Mouse (Mus musculus) brain, adult 10 weeks (tissue): ENCODE results near the gene Rgs9. TPM values are rescaled to one million over a fixed set of nuclear protein-coding genes. Genes with fewer than 3 reads are reported as not detected.

Source experiments
- polyA plus RNA-seq: library from polyadenylated mRNA; stranded (reverse); fragments of 350-450 nt; fragmentation: Illumina TruSeq; extraction: RNeasy Lipid Tissue Mini Kit (QIAGEN cat#74804); gene quantifications from one replicate; pipeline ENCODE4 v1.2.3, GENCODE M21; 2015; ENCODE audit warnings: low read depth, low replicate concordance

Rgs9 gene
- polyA plus RNA-seq: 69.2 TPM

GRCm38 (mm10) chr11:109297710-109298375 is at the start of gene Rgs9:
Rgs9 (minus strand) TSS chr11:109298129.

Other genes starting within 250 kb of the Rgs9 start
- not detected for gene E030025P04Rik, start 153.8 kb downstream of the Rgs9 start, polyA plus RNA-seq
- 28.8 TPM for gene Gna13, start 64.7 kb upstream of the Rgs9 start, polyA plus RNA-seq
- not detected for gene 9930022D16Rik, start 115.8 kb upstream of the Rgs9 start, polyA plus RNA-seq
- 47.2 TPM for gene Amz2, start 127.8 kb upstream of the Rgs9 start, polyA plus RNA-seq
- 27.8 TPM for gene Arsg, start 175.2 kb upstream of the Rgs9 start, polyA plus RNA-seq
- gene Slc16a6, start 175.5 kb upstream of the Rgs9 start, polyA plus RNA-seq: 15.1 TPM